Mouse (Mus musculus) cerebellum, postnatal 4 days (tissue): ENCODE measurements around the gene Btnl4.

Experiments used
- DNase-seq, 2 experiments: peaks; one replicate each; pipeline ENCODE4 v3.0.0; 2022; ENCODE audit warnings: low spot score in 2 of 2, mixed read lengths in 1 of 2

Gene Btnl4

GRCm38 (mm10) chr17:34437606-34438005 is 39.5 kb downstream of the Btnl4 start:
- no peak for DNase-seq

- no peak for DNase-seq
These were observed 40.0 kb downstream of the Btnl4 start for GRCm38 (mm10) chr17:34437120-34437519.

GRCm38 (mm10) chr17:34427597-34427996 is 49.5 kb downstream of the Btnl4 start:
- DNase-seq, result no peak

- no peak for DNase-seq
These were observed 57.1 kb downstream of the Btnl4 start for GRCm38 (mm10) chr17:34420014-34420413.
